Mouse (Mus musculus): Measurements from ENCODE around the gene Asic2.

- TF ChIP-seq CTCF (IDR thresholded peaks at IDR 0.05; ENCODE audit: borderline replicate concordance, control insufficient read depth, extremely low read depth, insufficient read depth, low read length, poor library complexity) (no peak), POLR2A (IDR thresholded peaks at IDR 0.05; ENCODE audit: control insufficient read depth, extremely low read depth, insufficient read depth, low read length, poor library complexity) (no peak)
These were observed 1064.8 kb downstream of the Asic2 start for GRCm38 (mm10) chr11:80903426-80903825.
